Mouse (Mus musculus): Measurements from ENCODE around the gene Zc2hc1b. TPM values are rescaled to one million over a fixed set of nuclear protein-coding genes. Genes with fewer than 3 reads are reported as not detected.

Gene Zc2hc1b
- polyA plus RNA-seq, 1 experiment from 2014 or later = not detected

GRCm38 (mm10) chr10:13103838-13104237 is 74.0 kb downstream of the Zc2hc1b start:
- Histone ChIP-seq H3K4me3 (ENCODE audit: low read depth, low read length) (no peak overlapping the region), H3K27ac (ENCODE audit: low read depth) (no peak overlapping the region), H3K36me3 (replicated peaks; ENCODE audit: insufficient read depth, low read length) (no peaks in the 10 kb centered on the region), H3K4me1 (ENCODE audit: insufficient read depth) (no peaks in the 10 kb centered on the region), H3K4me2 (ENCODE audit: low read depth, low read length) (no peak overlapping the region), H3K9ac (replicated peaks) (no peak overlapping the region), H3K27me3 (ENCODE audit: insufficient read depth, low read length) (no peaks in the 10 kb centered on the region), H3K9me3 (ENCODE audit: low read length) (no peaks in the 10 kb centered on the region)
- DNase-seq (no peak), ATAC-seq (no peak)
- TF ChIP-seq CTCF (IDR thresholded peaks at IDR 0.05; ENCODE audit: low read depth) (no peak), EP300 (IDR thresholded peaks at IDR 0.05; ENCODE audit: low read depth) (no peak)
- WGBS (ENCODE audit: insufficient replicate concordance) = 56% methylated on average over 4 of the region's 4 CpGs

- H3K27ac ChIP-seq (ENCODE audit: low read depth) = no peak overlapping the region
- no peak for ATAC-seq
- H3K9ac ChIP-seq (replicated peaks) = no peak overlapping the region
- no peaks in the 10 kb centered on the region for H3K9me3 ChIP-seq (ENCODE audit: low read length)
- H3K4me1 ChIP-seq (ENCODE audit: insufficient read depth) = no peaks in the 10 kb centered on the region
- no peak overlapping the region for H3K4me3 ChIP-seq (ENCODE audit: low read depth, low read length)
- TF ChIP-seq CTCF (IDR thresholded peaks at IDR 0.05; ENCODE audit: low read depth) = no peak
- TF ChIP-seq EP300 (IDR thresholded peaks at IDR 0.05; ENCODE audit: low read depth) = no peak
- 63% methylated on average over 4 of the region's 4 CpGs for WGBS (ENCODE audit: insufficient replicate concordance)
- no peak overlapping the region for H3K4me2 ChIP-seq (ENCODE audit: low read depth, low read length)
- H3K36me3 ChIP-seq (replicated peaks; ENCODE audit: insufficient read depth, low read length) = no peaks in the 10 kb centered on the region
- DNase-seq = no peak
- no peaks in the 10 kb centered on the region for H3K27me3 ChIP-seq (ENCODE audit: insufficient read depth, low read length)
These were observed 75.5 kb downstream of the Zc2hc1b start for GRCm38 (mm10) chr10:13102360-13102759.

- TF ChIP-seq CTCF (IDR thresholded peaks at IDR 0.05; ENCODE audit: low read depth) (no peak), EP300 (IDR thresholded peaks at IDR 0.05; ENCODE audit: low read depth) (no peak)
- Histone ChIP-seq H3K9ac (replicated peaks) (no peak overlapping the region), H3K4me3 (ENCODE audit: low read depth, low read length) (no peak overlapping the region), H3K4me2 (ENCODE audit: low read depth, low read length) (no peak overlapping the region), H3K9me3 (ENCODE audit: low read length) (no peaks in the 10 kb centered on the region), H3K27me3 (ENCODE audit: insufficient read depth, low read length) (no peaks in the 10 kb centered on the region), H3K27ac (ENCODE audit: low read depth) (no peak overlapping the region), H3K36me3 (replicated peaks; ENCODE audit: insufficient read depth, low read length) (no peaks in the 10 kb centered on the region), H3K4me1 (ENCODE audit: insufficient read depth) (no peaks in the 10 kb centered on the region)
- WGBS (ENCODE audit: insufficient replicate concordance) = 69% methylated on average over 6 of the region's 6 CpGs
- ATAC-seq (no peak), DNase-seq (no peak)
These were observed 77.7 kb downstream of the Zc2hc1b start for GRCm38 (mm10) chr10:13100061-13100648.

Other genes with a start within 250 kb of the Zc2hc1b start
- gene Stx11, start 213.7 kb downstream of the Zc2hc1b start, polyA plus RNA-seq (2015; fragmentation: Nextera tagmentation; extraction: Ambion mirVana) = 10.3 and 11.9 TPM in 2 replicates
- gene Sf3b5, start 172.7 kb downstream of the Zc2hc1b start, polyA plus RNA-seq (2015; fragmentation: Nextera tagmentation; extraction: Ambion mirVana) = 14.3 and 15.5 TPM in 2 replicates
- gene Plagl1, start 117.5 kb downstream of the Zc2hc1b start, polyA plus RNA-seq (2015; fragmentation: Nextera tagmentation; extraction: Ambion mirVana) = 11.3 and 12.6 TPM in 2 replicates
- 22.9 and 23.6 TPM in 2 replicates for gene Ltv1, start 15.1 kb upstream of the Zc2hc1b start, polyA plus RNA-seq (2015; fragmentation: Nextera tagmentation; extraction: Ambion mirVana)

Data from liver, postnatal 0 days (tissue).